Mouse (Mus musculus): ENCODE results near the gene Cdkl1.

Gene Cdkl1

GRCm38 (mm10) chr12:69751864-69752341 is 39.2 kb downstream of the Cdkl1 start:
- ATAC-seq (ENCODE audit: low TSS enrichment) = no peak

GRCm38 (mm10) chr12:69744138-69744537 is 46.9 kb downstream of the Cdkl1 start:
- peak; percentile 87 for ATAC-seq (ENCODE audit: low TSS enrichment)

GRCm38 (mm10) chr12:69741965-69742364 is 49.1 kb downstream of the Cdkl1 start:
- no peak for ATAC-seq (ENCODE audit: low TSS enrichment)

- ATAC-seq (ENCODE audit: low TSS enrichment) = no peak
These were observed 57.1 kb downstream of the Cdkl1 start for GRCm38 (mm10) chr12:69733923-69734322.

GRCm38 (mm10) chr12:69733518-69733917 is 57.5 kb downstream of the Cdkl1 start:
- peak; percentile 73 for ATAC-seq (ENCODE audit: low TSS enrichment)

GRCm38 (mm10) chr12:69732221-69732620 is 58.8 kb downstream of the Cdkl1 start:
- no peak for ATAC-seq (ENCODE audit: low TSS enrichment)

GRCm38 (mm10) chr12:69730306-69730705 is 60.8 kb downstream of the Cdkl1 start:
- no peak for ATAC-seq (ENCODE audit: low TSS enrichment)

GRCm38 (mm10) chr12:69729246-69729645 is 61.8 kb downstream of the Cdkl1 start:
- ATAC-seq (ENCODE audit: low TSS enrichment) = no peak

- peak; percentile 96 for ATAC-seq (ENCODE audit: low TSS enrichment)
These were observed 66.2 kb downstream of the Cdkl1 start, which contains the start of the genes L2hgdh and Atp5s for GRCm38 (mm10) chr12:69724711-69725460. TSS of gene L2hgdh (minus strand) at chr12:69724873. TSS of gene Atp5s (plus strand) at chr12:69724950.

GRCm38 (mm10) chr12:69724018-69724710 is 66.9 kb downstream of the Cdkl1 start:
- peak; percentile 62; the same call in 1 of the 2 replicates for ATAC-seq (ENCODE audit: low TSS enrichment)

- ATAC-seq (ENCODE audit: low TSS enrichment) = no peak
These were observed 67.7 kb downstream of the Cdkl1 start for GRCm38 (mm10) chr12:69723376-69723775.

- ATAC-seq (ENCODE audit: low TSS enrichment) = no peak
These were observed 68.2 kb downstream of the Cdkl1 start for GRCm38 (mm10) chr12:69722857-69723256.

- no peak for ATAC-seq (ENCODE audit: low TSS enrichment)
These were observed 77.4 kb downstream of the Cdkl1 start for GRCm38 (mm10) chr12:69713628-69714027.

GRCm38 (mm10) chr12:69704799-69705458 is 86.1 kb downstream of the Cdkl1 start:
- ATAC-seq (ENCODE audit: low TSS enrichment) = no peak

- ATAC-seq (ENCODE audit: low TSS enrichment) = no peak
These were observed 92.7 kb downstream of the Cdkl1 start for GRCm38 (mm10) chr12:69698352-69698751.

Data from frontal cortex, adult (tissue).